Mouse (Mus musculus) regulatory T cell (primary cell): Measurements from ENCODE around the gene Tnfrsf22.
"Not testable (repeated sequence)": the region's sequence is repeated elsewhere in the genome, so short reads cannot be mapped to it uniquely, and the experiment has no call there.

ENCODE experiments used
- in situ Hi-C: fragments of 300-600 bp; cut with MboI, MseI; formaldehyde crosslinking; loops from one replicate; pipeline ENCODE4 v1.15.1; 2025; ENCODE audit warnings: high pct_unique_total_duplicates

Gene Tnfrsf22

DNA sequence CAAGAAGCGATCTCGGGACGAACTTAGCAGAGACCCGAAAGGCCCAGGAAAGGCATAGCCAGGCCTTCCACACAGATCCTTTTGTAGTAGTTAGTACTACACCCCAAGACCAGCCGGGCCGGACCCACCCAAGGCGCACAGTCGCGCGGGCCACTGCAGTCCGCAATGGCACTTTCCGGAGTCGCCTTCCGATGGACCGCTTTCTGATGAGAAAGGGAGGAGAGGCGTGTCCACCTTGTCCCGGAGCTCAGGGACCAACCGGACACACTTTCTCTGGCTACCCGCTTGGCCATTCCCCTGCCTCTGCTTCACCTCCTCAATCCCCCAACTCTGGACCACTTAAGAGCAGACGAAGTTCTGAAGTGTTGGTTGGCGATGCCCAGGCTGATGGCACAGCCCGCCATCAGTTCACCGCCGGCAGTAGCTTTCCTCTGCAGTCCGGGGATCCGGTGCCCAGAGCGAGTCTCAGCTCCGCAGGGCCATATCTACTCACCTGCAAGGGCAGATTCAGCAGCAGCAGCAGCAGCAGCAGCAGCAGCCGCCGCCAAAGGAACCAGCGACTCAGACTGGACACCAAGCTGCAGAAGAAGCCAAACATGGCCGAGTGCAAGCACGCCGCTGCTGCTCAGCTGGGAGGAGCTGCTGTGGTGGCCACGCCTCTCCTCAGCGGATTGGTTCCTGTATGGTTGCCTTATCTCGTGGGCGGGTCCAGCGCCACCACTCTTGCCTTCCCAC lies at the start of gene Tnfrsf22:
Gene Tnfrsf22 (minus strand): TSS at position 628 of the 735 bp plus-strand sequence.
- in situ Hi-C loops: no loop called here

DNA sequence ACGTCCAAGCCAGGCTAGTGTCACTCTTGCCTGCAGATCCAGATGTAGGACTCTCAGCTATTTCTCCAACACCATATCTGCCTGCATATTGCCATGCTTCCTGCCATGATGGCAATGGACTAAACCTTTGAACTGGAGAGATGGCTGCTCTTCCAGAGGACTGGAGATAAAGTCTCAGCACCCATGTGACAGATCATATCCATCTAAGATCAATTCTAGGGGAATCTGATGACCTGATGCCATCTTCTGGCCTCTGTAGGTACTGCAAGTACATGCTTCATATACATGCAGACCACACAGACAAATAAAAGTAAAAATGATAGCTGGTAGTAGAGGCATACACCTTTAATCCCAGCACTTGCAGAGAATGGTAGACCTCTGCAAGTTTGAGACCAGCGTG lies 46.7 kb upstream of the Tnfrsf22 start:
- in situ Hi-C loops: no loop called here

DNA sequence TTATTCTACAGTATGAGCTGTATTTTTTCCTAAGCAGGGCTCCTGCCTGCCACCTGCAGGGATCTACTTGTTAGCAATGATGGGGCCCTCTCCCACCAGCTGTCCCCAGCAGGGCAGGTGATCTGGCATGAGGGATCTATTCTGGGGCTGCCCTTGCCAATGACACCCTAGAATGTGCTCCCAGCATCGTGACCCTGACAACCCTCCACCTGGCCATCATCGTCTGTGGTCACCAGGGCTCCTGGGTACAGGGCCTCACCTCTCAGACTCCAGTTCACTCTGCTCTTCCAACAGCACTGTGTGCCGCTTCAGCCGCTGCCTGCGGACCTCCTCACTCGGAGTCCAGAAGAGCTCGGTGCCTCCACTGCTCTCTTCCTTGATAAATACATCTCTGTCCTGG lies 45.1 kb upstream of the Tnfrsf22 start:
- in situ Hi-C loops: loop anchor here (5.0 kb wide), 1 partner anchor 97 kb away; no protein-coding TSS in a partner anchor

DNA sequence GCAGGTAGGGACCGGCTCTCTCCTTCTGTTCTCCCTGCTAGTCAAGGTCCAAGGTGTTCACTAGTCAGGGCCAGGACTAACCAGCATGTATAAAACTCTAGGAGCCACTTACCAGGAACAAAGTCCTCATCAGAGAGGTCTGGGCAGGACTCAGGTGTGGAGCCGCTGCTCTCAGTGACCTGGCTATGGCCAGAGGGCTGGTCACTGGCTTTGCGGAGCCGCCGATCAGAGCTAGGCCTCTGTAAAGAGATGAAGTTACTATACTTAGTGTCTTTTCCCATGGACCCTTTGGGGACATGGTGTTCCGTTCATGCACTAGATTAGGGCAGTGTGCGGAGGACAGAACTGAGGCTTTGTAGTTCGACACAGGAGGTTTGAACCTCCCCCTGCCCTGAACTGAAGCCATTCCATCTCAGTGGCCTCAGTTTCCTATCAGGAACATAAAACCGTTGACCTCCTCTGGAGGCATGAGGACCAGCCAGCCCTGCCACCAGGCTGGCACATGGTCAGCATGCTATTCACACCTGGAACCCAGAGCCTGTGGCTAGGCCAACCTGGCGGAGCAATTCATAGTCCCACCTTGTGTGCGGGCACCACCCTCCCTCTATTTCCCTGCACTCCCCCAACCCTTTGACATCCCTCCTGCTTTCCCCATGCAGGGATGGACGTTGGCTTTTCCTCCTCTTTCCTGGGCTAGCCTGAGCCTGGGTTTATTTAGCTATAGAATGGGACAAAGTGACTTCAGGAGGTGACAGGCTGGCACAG lies 43.5 kb upstream of the Tnfrsf22 start:
- in situ Hi-C loops: loop anchor here (5.0 kb wide), 1 partner anchor 96 kb away; no protein-coding TSS in a partner anchor

DNA sequence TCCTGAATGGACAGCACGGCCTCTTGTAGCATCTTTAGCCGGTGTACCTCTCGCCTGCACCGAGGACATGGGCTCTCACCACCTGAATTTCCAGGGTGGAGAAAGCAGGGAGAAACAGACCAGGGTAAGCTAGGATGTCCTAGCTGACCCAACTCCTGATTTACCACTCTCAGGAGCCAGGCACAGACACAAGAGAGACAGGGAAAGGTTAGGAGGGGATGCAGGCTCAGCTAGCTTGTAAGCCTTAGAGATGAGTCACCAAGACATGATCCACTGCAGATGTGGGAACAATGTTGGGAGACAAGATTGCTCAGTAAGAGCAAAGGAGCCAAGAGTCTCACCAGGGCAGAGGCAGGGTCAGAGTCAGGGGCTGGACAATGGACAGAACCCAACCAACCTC lies 42.4 kb upstream of the Tnfrsf22 start:
- in situ Hi-C loops: loop anchor here (5.0 kb wide), 1 partner anchor 95 kb away; no protein-coding TSS in a partner anchor

DNA sequence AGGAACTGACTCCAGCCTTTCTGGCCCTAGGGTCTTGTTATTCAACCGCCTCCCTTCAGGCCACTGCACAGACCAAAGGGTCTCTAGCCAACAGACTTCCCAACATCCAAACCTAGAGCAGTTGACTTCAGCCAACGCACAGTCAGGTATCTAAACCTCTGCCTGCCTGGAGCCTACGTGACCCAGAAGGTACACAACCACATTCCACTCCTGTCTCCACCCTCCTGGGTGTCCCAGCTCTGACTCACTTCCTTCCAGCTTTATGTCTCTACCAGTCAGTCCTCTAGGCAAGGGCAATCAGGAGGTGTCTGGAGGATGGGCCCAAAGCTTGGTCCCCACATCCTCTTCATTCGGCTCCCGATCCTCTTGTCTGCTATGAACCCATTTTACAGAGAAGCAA lies 41.7 kb upstream of the Tnfrsf22 start:
- in situ Hi-C loops: loop anchor here (5.0 kb wide), 1 partner anchor 94 kb away; no protein-coding TSS in a partner anchor

DNA sequence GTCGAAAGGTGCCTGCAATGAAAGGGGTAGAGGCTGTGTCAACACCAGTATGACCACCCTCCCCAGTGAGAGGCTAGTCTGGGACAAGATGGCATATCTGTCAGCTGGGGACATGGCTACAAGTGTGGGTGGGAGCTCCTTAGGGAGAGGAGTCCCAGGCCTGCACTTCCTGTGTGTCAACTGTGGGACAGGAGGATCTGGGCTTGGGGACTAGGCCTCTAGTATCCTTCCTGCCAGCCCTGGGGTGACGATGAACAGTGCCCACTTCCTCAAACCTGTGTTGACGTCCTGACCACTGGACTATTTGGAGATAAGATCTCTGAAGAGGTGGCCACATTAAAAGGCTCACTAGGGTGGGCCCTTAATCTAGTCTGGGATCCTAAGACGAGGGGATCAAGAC lies 40.5 kb upstream of the Tnfrsf22 start:
- in situ Hi-C loops: loop anchor here (5.0 kb wide), 1 partner anchor 93 kb away; no protein-coding TSS in a partner anchor

DNA sequence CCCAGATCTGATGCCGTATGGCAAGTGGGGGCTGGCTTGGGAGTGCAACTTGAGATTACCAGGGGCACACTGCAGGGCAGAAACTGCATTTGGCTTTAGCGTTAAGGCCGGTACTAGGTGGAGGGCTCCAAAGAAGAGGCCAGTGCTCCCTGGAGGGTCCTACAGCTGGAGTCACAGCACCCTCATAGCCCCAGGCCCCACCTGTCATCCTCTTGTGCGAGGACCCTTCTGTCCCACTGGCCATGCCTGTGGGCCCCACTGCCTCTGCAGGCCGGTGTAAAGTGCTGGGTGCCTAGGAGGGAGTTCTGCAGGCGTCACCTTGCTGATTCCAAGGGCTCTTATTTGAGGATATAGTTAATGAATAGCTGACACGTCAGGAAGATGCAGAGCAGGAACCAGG lies 40.0 kb upstream of the Tnfrsf22 start:
- in situ Hi-C loops: no loop called here

DNA sequence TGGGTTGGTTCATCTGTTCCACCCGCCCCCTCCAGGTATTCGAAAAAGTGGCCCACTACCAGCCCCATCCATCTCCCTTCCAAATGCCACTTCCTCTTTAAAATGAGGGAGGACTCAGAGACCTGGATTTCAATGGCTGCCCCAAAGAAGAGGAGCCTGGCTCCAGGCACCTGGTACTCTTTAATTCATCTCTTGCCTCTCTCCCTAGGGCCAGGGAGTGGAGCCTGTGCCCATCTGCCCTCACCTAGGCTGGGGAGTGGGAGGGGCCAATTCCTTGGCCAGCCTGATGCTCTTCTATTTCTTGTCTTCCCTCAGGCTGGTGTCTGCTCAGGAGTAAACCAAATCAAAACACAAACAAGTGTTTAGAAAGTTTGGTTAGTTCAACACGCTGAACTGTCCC lies 37.2 kb upstream of the Tnfrsf22 start:
- in situ Hi-C loops: not testable (repeated sequence)

DNA sequence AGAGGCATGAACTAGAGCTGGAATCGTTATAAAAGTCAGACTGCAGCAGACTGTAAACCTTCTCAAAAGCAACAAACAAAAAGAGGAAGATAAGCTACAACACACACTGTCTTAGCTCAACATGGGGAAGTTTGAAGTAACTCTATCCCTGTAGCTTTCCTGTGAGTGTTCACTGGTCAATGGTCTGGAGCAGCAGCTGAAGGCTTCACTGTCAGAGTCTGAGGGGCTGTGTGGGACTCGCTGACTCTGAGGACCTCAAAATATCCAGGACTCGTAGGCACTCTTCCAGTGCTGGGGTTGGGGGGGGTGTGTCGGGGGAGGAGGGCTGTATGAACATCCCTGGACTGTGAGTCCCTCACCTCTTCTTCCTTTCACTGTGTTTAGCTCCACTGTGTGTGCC lies 36.7 kb upstream of the Tnfrsf22 start:
- in situ Hi-C loops: not testable (repeated sequence)

DNA sequence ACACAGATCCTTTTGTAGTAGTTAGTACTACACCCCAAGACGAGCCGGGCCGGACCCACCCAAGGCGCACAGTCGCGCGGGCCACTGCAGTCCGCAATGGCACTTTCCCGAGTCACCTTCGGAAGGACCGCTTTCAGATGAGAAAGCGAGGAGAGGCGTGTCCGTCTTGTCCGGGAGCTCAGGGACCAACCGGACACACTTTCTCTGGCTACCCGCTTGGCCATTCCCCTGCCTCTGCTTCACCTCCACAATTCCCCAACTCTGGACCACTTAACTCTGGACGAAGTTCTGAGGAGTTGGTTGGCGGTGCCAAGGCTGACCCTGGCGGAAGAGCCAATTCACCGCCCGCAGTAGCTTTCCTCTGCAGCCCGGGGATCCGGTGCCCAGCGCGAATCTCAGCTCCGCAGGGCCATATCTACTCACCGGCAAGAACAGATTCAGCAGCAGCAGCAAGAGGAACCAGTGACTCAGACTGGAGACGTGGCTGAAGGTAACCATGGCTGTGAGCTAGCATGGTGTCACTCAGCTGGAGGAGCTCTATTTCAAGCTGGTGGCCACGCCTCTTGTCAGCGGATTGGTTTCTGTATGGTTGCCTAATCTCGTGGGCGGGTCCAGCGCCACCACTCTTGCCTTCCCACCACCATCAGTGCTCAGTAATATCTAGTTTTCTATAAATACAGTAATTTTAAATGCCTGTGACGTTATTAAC lies 36.1 kb upstream of the Tnfrsf22 start, which contains the start of gene Tnfrsf23:
Gene Tnfrsf23 (minus strand): TSS at position 514 of the 709 bp plus-strand sequence.
- in situ Hi-C loops: no loop called here

DNA sequence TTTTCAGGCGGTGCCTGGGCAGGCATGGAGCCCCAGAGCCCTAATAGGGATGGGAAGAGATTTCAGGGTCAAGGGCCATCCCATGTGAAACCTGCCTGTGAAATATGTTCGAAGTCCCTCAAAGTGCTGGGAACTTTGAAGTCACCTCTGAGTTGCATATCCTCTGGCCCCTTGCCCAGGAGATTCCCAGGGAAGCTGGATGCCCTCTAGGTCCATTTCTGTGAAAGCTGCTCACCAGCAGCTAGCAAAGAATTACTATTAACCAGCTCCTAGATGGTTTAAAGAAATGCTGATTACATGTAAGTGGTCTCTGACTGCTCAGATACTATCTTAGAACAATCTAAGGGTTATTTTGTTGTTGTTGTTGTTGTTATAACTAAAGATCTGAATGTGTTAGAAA lies 35.1 kb upstream of the Tnfrsf22 start:
- in situ Hi-C loops: not testable (repeated sequence)

DNA sequence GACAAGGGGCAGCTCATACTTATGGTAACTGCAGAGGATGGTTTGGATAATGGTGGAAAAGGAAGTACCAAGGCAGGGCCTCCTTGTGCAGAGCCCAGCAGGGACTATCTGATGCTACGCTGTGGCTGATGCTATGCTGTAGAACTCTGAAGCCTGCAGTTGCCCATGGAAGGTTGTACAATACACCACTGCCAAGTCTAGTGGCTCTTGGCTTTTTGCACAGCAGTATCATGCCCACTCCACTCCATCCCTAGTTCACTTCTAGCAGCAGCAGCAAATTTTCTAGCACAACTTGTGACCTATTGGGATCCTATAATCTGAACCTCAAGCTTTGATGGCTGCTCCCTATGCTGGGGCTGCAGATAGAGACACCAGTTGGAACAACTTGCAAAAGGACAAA lies 32.1 kb upstream of the Tnfrsf22 start:
- in situ Hi-C loops: no loop called here

DNA sequence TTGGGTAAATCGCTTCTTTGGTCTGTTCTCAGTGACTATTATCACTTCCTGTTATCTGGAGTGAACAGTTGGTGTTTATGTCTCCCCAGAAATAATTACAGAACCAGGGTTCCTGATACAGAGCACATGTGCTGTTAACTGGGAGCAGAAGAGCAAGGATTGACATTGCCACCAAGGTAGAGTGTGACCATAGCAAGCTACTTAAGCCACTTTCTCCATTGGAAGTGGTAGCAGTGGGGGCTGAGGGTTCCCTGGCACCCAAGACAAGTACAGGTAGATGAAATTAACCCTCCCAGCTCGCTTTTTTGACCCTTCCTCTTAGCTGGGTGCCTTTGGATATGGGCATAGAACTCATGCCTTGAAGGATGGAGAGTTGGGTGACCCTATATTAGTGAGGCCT lies 31.4 kb upstream of the Tnfrsf22 start:
- in situ Hi-C loops: not testable (repeated sequence)

DNA sequence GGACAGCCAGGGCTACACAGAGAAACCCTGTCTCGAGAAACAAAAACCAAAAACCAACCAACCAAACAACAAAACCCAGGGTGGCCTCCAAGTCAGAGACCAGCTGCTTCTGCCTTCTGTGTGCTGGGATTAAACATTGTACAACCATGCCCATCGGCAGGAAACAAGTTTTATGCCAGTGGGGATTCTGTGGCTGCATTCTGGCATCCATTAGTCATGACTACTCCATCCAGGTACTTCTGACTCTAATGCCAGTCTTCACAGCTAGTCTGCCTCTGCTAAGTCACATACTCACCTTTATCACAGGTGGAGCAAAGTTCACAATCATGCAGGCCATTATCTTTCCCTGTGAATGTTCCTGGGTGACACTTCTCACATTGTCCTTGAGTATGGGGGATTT lies 30.2 kb upstream of the Tnfrsf22 start:
- in situ Hi-C loops: not testable (repeated sequence)

DNA sequence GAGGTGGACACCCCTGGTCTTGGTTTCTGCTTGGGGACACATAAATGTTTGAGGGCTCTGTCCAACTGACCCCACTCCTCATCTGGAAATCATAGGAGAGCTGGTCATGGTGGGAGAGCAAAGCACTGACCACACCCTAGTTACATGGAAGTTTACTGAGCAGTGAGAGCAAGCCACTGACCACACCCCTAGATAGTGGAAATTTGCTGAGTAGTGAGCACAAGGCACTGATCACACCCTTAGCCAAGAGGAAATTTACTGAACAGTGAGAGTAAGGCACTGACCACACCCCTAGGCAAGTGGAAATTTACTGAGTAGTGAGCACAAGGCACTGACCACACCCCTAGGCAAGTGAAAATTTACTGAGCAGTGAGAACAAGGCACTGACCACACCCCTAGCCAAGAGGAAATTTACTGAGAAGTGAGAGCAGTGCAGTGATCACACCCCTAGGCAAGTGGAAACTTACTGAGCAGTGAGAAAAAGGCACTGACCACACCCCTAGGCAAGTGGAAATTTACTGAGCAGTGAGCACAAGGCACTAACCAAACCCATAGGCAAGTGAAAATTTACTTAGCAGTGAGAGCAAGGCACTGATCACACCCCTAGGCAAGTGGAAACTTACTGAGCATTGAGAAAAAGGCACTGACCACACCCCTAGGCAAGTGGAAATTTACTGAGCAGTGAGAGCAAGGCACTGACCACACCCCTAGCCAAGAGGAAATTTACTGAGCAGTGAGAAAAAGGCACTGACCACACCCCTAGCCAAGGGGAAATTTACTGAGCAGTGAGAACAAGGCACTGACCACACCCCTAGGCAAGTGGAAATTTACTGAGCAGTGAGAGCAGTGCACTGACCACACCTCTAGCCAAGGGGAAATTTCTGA lies 17.2 kb upstream of the Tnfrsf22 start:
- in situ Hi-C loops: no loop called here

DNA sequence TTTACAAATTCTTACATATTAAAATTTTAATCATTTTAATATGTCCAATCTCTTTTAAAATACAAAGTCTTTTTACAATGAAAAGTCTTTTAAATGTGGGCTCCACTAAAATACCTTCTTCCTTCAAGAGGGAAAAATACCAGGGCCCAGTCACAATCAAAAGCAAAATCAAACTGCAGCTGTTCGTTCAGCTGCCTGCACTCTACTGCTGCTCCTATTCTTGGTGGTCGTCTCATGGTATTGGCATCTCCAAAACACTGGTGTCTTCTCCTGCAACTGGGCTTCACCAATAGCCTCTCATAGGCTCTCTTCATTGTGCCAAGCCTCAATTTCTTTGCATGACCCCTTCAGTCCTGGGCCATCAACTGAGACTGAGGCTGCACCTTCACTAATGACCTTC lies 14.0 kb upstream of the Tnfrsf22 start:
- in situ Hi-C loops: no loop called here

DNA sequence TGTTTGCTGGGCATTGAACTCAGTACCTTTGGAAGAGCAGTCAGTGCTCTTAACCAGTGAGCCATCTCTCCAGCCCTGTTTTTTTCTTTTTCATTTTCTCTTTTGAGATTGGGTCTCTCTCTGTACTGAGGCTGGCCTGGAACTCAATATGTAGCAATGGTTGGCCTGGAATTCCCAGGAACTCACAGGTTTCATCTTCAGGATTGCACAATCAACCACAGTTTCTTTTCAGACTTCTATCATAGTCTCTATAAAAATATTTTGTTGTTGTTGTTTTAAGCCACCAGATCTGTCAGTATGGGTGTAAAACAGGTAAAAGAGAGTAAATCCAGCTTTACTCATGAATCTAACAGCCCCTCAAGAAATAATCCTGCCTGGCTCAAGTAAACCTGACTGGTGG lies 11.3 kb upstream of the Tnfrsf22 start:
- in situ Hi-C loops: no loop called here

DNA sequence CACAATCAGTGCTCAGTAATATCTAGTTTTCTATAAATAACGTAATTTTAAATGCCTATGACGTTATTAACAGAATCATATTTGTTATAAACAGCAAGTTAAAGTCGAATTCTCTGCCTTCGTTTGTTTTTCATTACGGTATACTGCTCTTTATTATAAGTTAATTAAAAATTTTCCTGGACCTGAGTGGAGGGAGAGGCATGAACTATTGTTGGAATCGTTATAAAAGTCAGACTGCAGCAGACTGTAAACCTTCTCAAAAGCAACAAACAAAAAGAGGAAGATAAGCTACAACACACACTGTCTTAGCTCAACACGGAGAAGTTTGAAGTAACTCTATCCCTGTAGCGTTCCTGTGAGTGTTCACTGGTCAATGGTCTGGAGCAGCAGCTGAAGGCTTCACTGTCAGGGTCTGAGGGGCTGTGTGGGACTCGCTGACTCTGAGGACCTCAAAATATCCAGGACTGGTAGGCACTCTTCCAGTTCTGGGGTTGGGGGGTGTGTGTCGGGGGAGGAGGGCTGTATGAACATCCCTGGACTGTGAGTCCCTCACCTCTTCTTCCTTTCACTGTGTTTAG lies 397 bp upstream of the Tnfrsf22 start:
- in situ Hi-C loops: not testable (repeated sequence)

DNA sequence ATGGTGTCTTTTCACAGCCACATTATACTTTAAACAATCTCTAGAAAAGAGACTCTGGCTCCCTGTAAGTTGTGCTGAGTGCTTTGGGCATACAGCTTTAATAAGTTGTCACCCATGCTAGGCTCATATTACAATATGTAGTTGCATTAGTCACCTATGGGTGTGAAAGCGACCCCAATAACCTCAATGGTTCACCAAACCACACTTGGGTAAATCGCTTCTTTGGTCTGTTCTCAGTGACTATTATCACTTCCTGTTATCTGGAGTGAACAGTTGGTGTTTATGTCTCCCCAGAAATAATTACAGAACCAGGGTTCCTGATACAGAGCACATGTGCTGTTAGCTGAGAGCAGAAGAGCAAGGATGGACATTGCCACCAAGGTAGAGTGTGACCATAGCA lies 5.5 kb downstream of the Tnfrsf22 start:
- in situ Hi-C loops: not testable (repeated sequence)

DNA sequence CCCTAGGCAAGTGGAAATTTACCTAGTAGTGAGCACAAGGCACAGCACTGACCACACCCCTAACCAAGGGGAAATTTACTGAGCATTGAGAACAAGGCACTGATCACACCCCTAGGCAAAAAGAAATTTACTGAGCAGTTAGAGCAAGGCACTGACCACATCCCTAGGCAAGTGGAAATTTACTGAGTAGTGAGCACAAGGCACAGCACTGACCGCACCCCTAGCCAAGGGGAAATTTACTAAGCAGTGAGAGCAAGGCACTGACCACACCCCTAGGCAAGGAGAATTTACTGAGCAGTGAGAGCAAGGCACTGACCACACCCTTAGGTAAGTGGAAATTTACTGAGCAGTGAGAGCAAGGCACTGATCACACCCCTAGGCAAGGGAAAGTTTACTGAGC lies 12.8 kb downstream of the Tnfrsf22 start:
- in situ Hi-C loops: no loop called here
